Mouse (Mus musculus) liver, embryonic 16.5 days (tissue): ENCODE results near the gene Adgrb2. TPM values are rescaled to one million over a fixed set of nuclear protein-coding genes. Genes with fewer than 3 reads are reported as not detected.

Source experiments
- ATAC-seq: fragments of 200-750 bp; cut with Nextera tagmentation; 2 replicates; pipeline ENCODE4 v1.8.0; 2017; ENCODE audit warnings: low read depth, mild to moderate bottlenecking, moderate number of reproducible peaks, moderate library complexity
- H3K27ac ChIP-seq: fragments of 300-500 bp; sonication (generic); 2 replicates; pipeline ENCODE4 v1.5.1; 2014; ENCODE audit warnings: mild to moderate bottlenecking, low read length
- H3K27me3 ChIP-seq: fragments of 300-500 bp; sonication (generic); 2 replicates; pipeline ENCODE4 v1.6.1; 2014; ENCODE audit warnings: low read depth, low read length, mixed read lengths; ENCODE audit not compliant: control insufficient read depth, insufficient read depth
- H3K36me3 ChIP-seq: fragments of 300-500 bp; sonication (generic); 2 replicates; pipeline ENCODE4 v1.6.1; 2014; ENCODE audit warnings: mild to moderate bottlenecking; ENCODE audit not compliant: control insufficient read depth, insufficient read depth
- H3K4me1 ChIP-seq: fragments of 300-500 bp; sonication (generic); 2 replicates; pipeline ENCODE4 v1.6.1; 2014; ENCODE audit warnings: low read depth, low read length, mixed read lengths; ENCODE audit not compliant: control insufficient read depth
- H3K4me2 ChIP-seq: fragments of 300-500 bp; sonication (generic); 2 replicates; pipeline ENCODE4 v1.6.1; 2014; ENCODE audit warnings: low read depth, low read length, mixed read lengths
- H3K4me3 ChIP-seq: fragments of 300-500 bp; sonication (generic); 2 replicates; pipeline ENCODE4 v1.5.1; 2014; ENCODE audit warnings: low read depth, mild to moderate bottlenecking, low read length
- H3K9ac ChIP-seq: fragments of 300-500 bp; sonication (generic); 2 replicates; pipeline ENCODE4 v1.6.1; 2014; ENCODE audit warnings: low read depth, low read length
- H3K9me3 ChIP-seq: fragments of 300-500 bp; sonication (generic); replicated peaks from 2 replicates; pipeline ENCODE4 v1.6.1; 2016; ENCODE audit warnings: low read length; ENCODE audit not compliant: control insufficient read depth
- WGBS: fragments of 180-500 bp; shearing (Covaris S2); extraction: QIAGEN DNeasy Blood & Tissue Kit; methylation state at CpG from one replicate; pipeline ENCODE4 v1.1.7; 2014; ENCODE audit not compliant: insufficient replicate concordance; 5-methylcytosine and 5-hydroxymethylcytosine counted together
- polyA plus RNA-seq: library from polyadenylated mRNA; unstranded; fragments of >200 nt; fragmentation: Nextera tagmentation; extraction: Ambion mirVana; gene quantifications from 2 replicates; pipeline ENCODE4 v1.2.1, GENCODE M21; 2015

Gene Adgrb2
- not detected in 2 replicates for polyA plus RNA-seq

GRCm38 (mm10) chr4:129984421-129985061 lies at the start of gene Adgrb2:
TSS of gene Adgrb2 (plus strand) at chr4:129984870.
- Histone ChIP-seq H3K4me1 (peaks cover 4% of the 10 kb centered on the region), H3K9me3 (no peaks in the 10 kb centered on the region), H3K27ac (no peak within 1 kb of the TSS), H3K9ac (no peak within 1 kb of the TSS), H3K4me3 (peak within 1 kb of the TSS; percentile 51), H3K27me3 (peaks cover 87% of the 10 kb centered on the region), H3K4me2 (peak within 1 kb of the TSS; percentile 59), H3K36me3 (no peaks in the 10 kb centered on the region)
- WGBS = under 1% methylated on average over 40 of the region's 77 CpGs
- no peak for ATAC-seq

- no peak overlapping the region for H3K27ac ChIP-seq
- H3K27me3 ChIP-seq = no peaks in the 10 kb centered on the region
- 68% methylated on average over 6 of the region's 6 CpGs for WGBS
- no peak for ATAC-seq
- no peak overlapping the region for H3K4me2 ChIP-seq
- no peaks in the 10 kb centered on the region for H3K4me1 ChIP-seq
- H3K9ac ChIP-seq = no peak overlapping the region
- H3K4me3 ChIP-seq = no peak overlapping the region
- no peaks in the 10 kb centered on the region for H3K36me3 ChIP-seq
- no peaks in the 10 kb centered on the region for H3K9me3 ChIP-seq
These were observed 33.3 kb upstream of the Adgrb2 start for GRCm38 (mm10) chr4:129951359-129951821.

DNA sequence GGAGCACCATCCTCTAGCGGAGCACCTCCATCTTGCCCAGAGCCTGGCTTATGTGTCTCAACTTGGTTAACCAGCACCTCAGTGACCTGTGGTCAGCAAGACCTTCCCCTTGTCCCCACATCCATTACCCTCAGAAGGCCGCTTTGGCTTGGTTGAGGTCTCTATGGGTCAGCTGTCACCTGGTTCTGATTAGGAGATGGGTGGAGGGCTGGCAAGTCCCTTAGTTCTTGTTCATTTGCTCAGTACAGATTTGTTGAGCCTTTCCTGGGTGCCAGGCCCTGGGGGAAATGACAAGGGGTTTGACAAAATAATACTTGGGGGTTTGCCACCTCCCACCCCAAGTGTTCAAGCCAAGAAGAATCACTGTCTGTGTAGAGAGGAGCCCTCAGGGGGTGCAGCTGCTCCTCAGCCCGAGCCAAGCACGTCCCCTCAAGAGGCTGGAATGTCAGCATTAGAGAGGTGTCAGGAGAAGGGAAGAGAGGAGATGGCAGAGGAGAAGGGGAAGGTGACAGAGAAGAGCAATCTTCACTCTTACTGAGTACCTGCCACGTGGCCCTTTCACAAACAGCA lies 32.3 kb upstream of the Adgrb2 start:
- Histone ChIP-seq H3K36me3 (no peaks in the 10 kb centered on the region), H3K4me3 (no peak overlapping the region), H3K9ac (no peak overlapping the region), H3K4me2 (no peak overlapping the region), H3K27ac (no peak overlapping the region), H3K27me3 (no peaks in the 10 kb centered on the region), H3K9me3 (no peaks in the 10 kb centered on the region), H3K4me1 (no peaks in the 10 kb centered on the region)
- ATAC-seq = no peak
- 42% methylated on average over 5 of the region's 5 CpGs for WGBS

DNA sequence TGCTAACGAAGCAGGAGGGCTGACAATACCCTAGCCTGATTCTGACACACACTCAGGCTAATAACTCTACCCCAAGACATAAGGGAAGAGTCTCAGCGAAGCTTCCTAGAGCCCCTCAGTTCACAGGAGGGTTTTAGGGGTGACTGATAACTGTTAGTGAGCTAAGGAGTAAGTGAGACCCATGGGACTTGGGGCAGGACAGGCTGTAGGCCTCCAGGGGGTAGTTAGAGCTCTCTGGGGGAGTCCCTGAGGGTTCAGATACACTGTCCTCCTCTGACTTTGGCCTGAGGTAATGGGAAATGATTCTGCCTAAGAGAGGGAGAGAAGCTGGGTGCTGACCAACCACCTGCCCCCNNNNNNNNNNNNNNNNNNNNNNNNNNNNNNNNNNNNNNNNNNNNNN lies 30.1 kb upstream of the Adgrb2 start:
- no peak for ATAC-seq
- no peaks in the 10 kb centered on the region for H3K27me3 ChIP-seq
- 45% methylated on average over 2 of the region's 2 CpGs for WGBS

GRCm38 (mm10) chr4:129960180-129960944 lies 24.3 kb upstream of the Adgrb2 start:
- H3K9ac ChIP-seq = no peak overlapping the region

More for the DNA sequence above, 30.1 kb upstream of the Adgrb2 start:
- H3K27ac ChIP-seq = no peak overlapping the region
- no peaks in the 10 kb centered on the region for H3K36me3 ChIP-seq
- no peak overlapping the region for H3K4me3 ChIP-seq
- no peaks in the 10 kb centered on the region for H3K4me1 ChIP-seq
- H3K4me2 ChIP-seq = no peak overlapping the region
- no peaks in the 10 kb centered on the region for H3K9me3 ChIP-seq
- H3K9ac ChIP-seq = no peak overlapping the region

GRCm38 (mm10) chr4:129965294-129965693 lies 19.4 kb upstream of the Adgrb2 start:
- no peak overlapping the region for H3K27ac ChIP-seq
- H3K4me2 ChIP-seq = no peak overlapping the region
- no peak overlapping the region for H3K4me3 ChIP-seq
- peaks cover 11% of the 10 kb centered on the region for H3K27me3 ChIP-seq
- H3K9ac ChIP-seq = no peak overlapping the region
- ATAC-seq = no peak
- no peaks in the 10 kb centered on the region for H3K36me3 ChIP-seq
- peaks cover under 1% of the 10 kb centered on the region; the same call in 1 of the 2 replicates for H3K4me1 ChIP-seq
- WGBS = 69% methylated on average over 11 of the region's 11 CpGs
- no peaks in the 10 kb centered on the region for H3K9me3 ChIP-seq

More at GRCm38 (mm10) chr4:129960180-129960944, 24.3 kb upstream of the Adgrb2 start:
- H3K4me3 ChIP-seq = peak overlapping the region; percentile 46
- no peaks in the 10 kb centered on the region for H3K36me3 ChIP-seq
- peaks cover 6% of the 10 kb centered on the region for H3K4me1 ChIP-seq
- ATAC-seq = peak; percentile 56
- WGBS = 2% methylated on average over 37 of the region's 37 CpGs
- H3K4me2 ChIP-seq = peak overlapping the region; percentile 68
- H3K9me3 ChIP-seq = no peaks in the 10 kb centered on the region
- peaks cover 17% of the 10 kb centered on the region for H3K27me3 ChIP-seq
- H3K27ac ChIP-seq = no peak overlapping the region

GRCm38 (mm10) chr4:129966201-129966600 lies 18.5 kb upstream of the Adgrb2 start:
- Histone ChIP-seq H3K9ac (no peak overlapping the region), H3K9me3 (no peaks in the 10 kb centered on the region), H3K27ac (no peak overlapping the region), H3K4me1 (no peaks in the 10 kb centered on the region), H3K4me2 (no peak overlapping the region), H3K36me3 (no peaks in the 10 kb centered on the region), H3K27me3 (peaks cover 2% of the 10 kb centered on the region), H3K4me3 (no peak overlapping the region)
- ATAC-seq = no peak
- WGBS = 15% methylated on average over 10 of the region's 10 CpGs

GRCm38 (mm10) chr4:129967024-129968014 lies 17.4 kb upstream of the Adgrb2 start:
- Histone ChIP-seq H3K4me2 (no peak overlapping the region), H3K36me3 (no peaks in the 10 kb centered on the region), H3K9me3 (no peaks in the 10 kb centered on the region), H3K27me3 (peaks cover 3% of the 10 kb centered on the region), H3K4me1 (no peaks in the 10 kb centered on the region), H3K9ac (no peak overlapping the region), H3K27ac (no peak overlapping the region), H3K4me3 (no peak overlapping the region)
- ATAC-seq = no peak
- 50% methylated on average over 13 of the region's 13 CpGs for WGBS
